Mouse (Mus musculus): Measurements from ENCODE around the gene Iqce. TPM values are rescaled to one million over a fixed set of nuclear protein-coding genes. Genes with fewer than 3 reads are reported as not detected.

The Iqce gene
- polyA plus RNA-seq, 1 experiment from 2014 or later = 26.3 TPM

GRCm38 (mm10) chr5:140624961-140625360 is 77.2 kb downstream of the Iqce start:
- no peak overlapping the region for H3K27ac ChIP-seq
- H3K9me3 ChIP-seq = no peaks in the 10 kb centered on the region
- peaks cover 87% of the 10 kb centered on the region for H3K36me3 ChIP-seq
- ATAC-seq (ENCODE audit: low FRiP score) = no peak
- 94% methylated on average over 13 of the region's 13 CpGs for WGBS
- no peaks in the 10 kb centered on the region for H3K27me3 ChIP-seq
- no peak overlapping the region for H3K4me3 ChIP-seq
- peaks cover 15% of the 10 kb centered on the region for H3K4me1 ChIP-seq (replicated peaks)
- no peak overlapping the region for H3K9ac ChIP-seq
- H3K4me2 ChIP-seq = no peak overlapping the region

GRCm38 (mm10) chr5:140624238-140624637 is 77.9 kb downstream of the Iqce start:
- Histone ChIP-seq H3K4me2 (no peak overlapping the region), H3K4me3 (no peak overlapping the region), H3K36me3 (peaks cover 80% of the 10 kb centered on the region), H3K27me3 (no peaks in the 10 kb centered on the region), H3K9me3 (no peaks in the 10 kb centered on the region), H3K27ac (no peak overlapping the region), H3K4me1 (replicated peaks) (peaks cover 15% of the 10 kb centered on the region), H3K9ac (no peak overlapping the region)
- 98% methylated on average over 5 of the region's 5 CpGs for WGBS
- ATAC-seq (ENCODE audit: low FRiP score) = no peak

- peaks cover 15% of the 10 kb centered on the region for H3K4me1 ChIP-seq (replicated peaks)
- H3K27me3 ChIP-seq = no peaks in the 10 kb centered on the region
- peaks cover 75% of the 10 kb centered on the region for H3K36me3 ChIP-seq
- H3K27ac ChIP-seq = no peak overlapping the region
- no peak overlapping the region for H3K4me3 ChIP-seq
- 82% methylated on average over 4 of the region's 4 CpGs for WGBS
- H3K9me3 ChIP-seq = no peaks in the 10 kb centered on the region
- no peak overlapping the region for H3K9ac ChIP-seq
- no peak overlapping the region for H3K4me2 ChIP-seq
- no peak for ATAC-seq (ENCODE audit: low FRiP score)
These were observed 78.4 kb downstream of the Iqce start for GRCm38 (mm10) chr5:140623791-140624190.

GRCm38 (mm10) chr5:140622978-140623670 is 79.1 kb downstream of the Iqce start:
- no peak for ATAC-seq (ENCODE audit: low FRiP score)
- peaks cover 15% of the 10 kb centered on the region for H3K4me1 ChIP-seq (replicated peaks)
- peaks cover 68% of the 10 kb centered on the region for H3K36me3 ChIP-seq
- no peak overlapping the region for H3K9ac ChIP-seq
- H3K27ac ChIP-seq = no peak overlapping the region
- WGBS = 94% methylated on average over 23 of the region's 23 CpGs
- no peak overlapping the region for H3K4me3 ChIP-seq
- no peaks in the 10 kb centered on the region for H3K9me3 ChIP-seq
- no peaks in the 10 kb centered on the region for H3K27me3 ChIP-seq
- no peak overlapping the region for H3K4me2 ChIP-seq

GRCm38 (mm10) chr5:140621517-140621916 is 80.7 kb downstream of the Iqce start:
- Histone ChIP-seq H3K36me3 (peaks cover 52% of the 10 kb centered on the region), H3K27me3 (no peaks in the 10 kb centered on the region), H3K4me2 (no peak overlapping the region), H3K9ac (no peak overlapping the region), H3K4me1 (replicated peaks) (peaks cover 15% of the 10 kb centered on the region), H3K4me3 (no peak overlapping the region), H3K9me3 (no peaks in the 10 kb centered on the region), H3K27ac (peak overlapping the region; percentile 52)
- no peak for ATAC-seq (ENCODE audit: low FRiP score)
- WGBS = 65% methylated on average over 10 of the region's 10 CpGs

GRCm38 (mm10) chr5:140621092-140621491 is 81.1 kb downstream of the Iqce start:
- 63% methylated on average over 9 of the region's 9 CpGs for WGBS
- H3K4me2 ChIP-seq = no peak overlapping the region
- no peak overlapping the region for H3K9ac ChIP-seq
- H3K27ac ChIP-seq = peak overlapping the region; percentile 52
- H3K36me3 ChIP-seq = peaks cover 48% of the 10 kb centered on the region
- H3K9me3 ChIP-seq = no peaks in the 10 kb centered on the region
- no peak overlapping the region for H3K4me3 ChIP-seq
- peaks cover 19% of the 10 kb centered on the region for H3K4me1 ChIP-seq (replicated peaks)
- H3K27me3 ChIP-seq = no peaks in the 10 kb centered on the region
- no peak for ATAC-seq (ENCODE audit: low FRiP score)

GRCm38 (mm10) chr5:140619895-140620736 is 82.1 kb downstream of the Iqce start:
- peaks cover 42% of the 10 kb centered on the region for H3K36me3 ChIP-seq
- no peaks in the 10 kb centered on the region for H3K27me3 ChIP-seq
- H3K4me1 ChIP-seq (replicated peaks) = peaks cover 25% of the 10 kb centered on the region
- H3K9ac ChIP-seq = no peak overlapping the region
- peak overlapping the region; percentile 52 for H3K27ac ChIP-seq
- H3K9me3 ChIP-seq = no peaks in the 10 kb centered on the region
- 58% methylated on average over 7 of the region's 7 CpGs for WGBS
- H3K4me2 ChIP-seq = no peak overlapping the region
- no peak overlapping the region for H3K4me3 ChIP-seq
- peak; percentile 58 for ATAC-seq (ENCODE audit: low FRiP score)

GRCm38 (mm10) chr5:140619151-140619771 is 82.9 kb downstream of the Iqce start:
- Histone ChIP-seq H3K27ac (no peak overlapping the region), H3K4me2 (no peak overlapping the region), H3K36me3 (peaks cover 36% of the 10 kb centered on the region), H3K9ac (no peak overlapping the region), H3K4me1 (replicated peaks) (peaks cover 33% of the 10 kb centered on the region), H3K27me3 (no peaks in the 10 kb centered on the region), H3K4me3 (no peak overlapping the region), H3K9me3 (no peaks in the 10 kb centered on the region)
- 23% methylated on average over 6 of the region's 6 CpGs for WGBS
- ATAC-seq (ENCODE audit: low FRiP score) = peak; percentile 27; the same call in 1 of the 2 replicates

GRCm38 (mm10) chr5:140617714-140618113 is 84.5 kb downstream of the Iqce start:
- Histone ChIP-seq H3K9me3 (no peaks in the 10 kb centered on the region), H3K4me2 (no peak overlapping the region), H3K4me1 (replicated peaks) (peaks cover 43% of the 10 kb centered on the region), H3K4me3 (no peak overlapping the region), H3K27ac (peak overlapping the region; percentile 8; the same call in 1 of the 2 replicates), H3K9ac (no peak overlapping the region), H3K36me3 (peaks cover 32% of the 10 kb centered on the region), H3K27me3 (no peaks in the 10 kb centered on the region)
- 81% methylated on average over 5 of the region's 5 CpGs for WGBS
- no peak for ATAC-seq (ENCODE audit: low FRiP score)

GRCm38 (mm10) chr5:140616691-140617090 is 85.5 kb downstream of the Iqce start:
- 0 out of 2 replicates have a peak overlapping the region, but pooled peaks have one; percentile 35 for H3K27ac ChIP-seq
- H3K36me3 ChIP-seq = peaks cover 25% of the 10 kb centered on the region
- no peak for ATAC-seq (ENCODE audit: low FRiP score)
- no peak overlapping the region for H3K4me2 ChIP-seq
- no peak overlapping the region for H3K9ac ChIP-seq
- 0 out of 2 replicates have a peak, but pooled peaks cover 5% of the 10 kb centered on the region for H3K27me3 ChIP-seq
- 73% methylated on average over 9 of the region's 9 CpGs for WGBS
- H3K9me3 ChIP-seq = no peaks in the 10 kb centered on the region
- no peak overlapping the region for H3K4me3 ChIP-seq
- peaks cover 47% of the 10 kb centered on the region for H3K4me1 ChIP-seq (replicated peaks)

- no peak for ATAC-seq (ENCODE audit: low FRiP score)
- H3K4me3 ChIP-seq = no peak overlapping the region
- peaks cover 47% of the 10 kb centered on the region for H3K4me1 ChIP-seq (replicated peaks)
- H3K9ac ChIP-seq = no peak overlapping the region
- H3K9me3 ChIP-seq = no peaks in the 10 kb centered on the region
- H3K27me3 ChIP-seq = 0 out of 2 replicates have a peak, but pooled peaks cover 8% of the 10 kb centered on the region
- H3K27ac ChIP-seq = peak overlapping the region; percentile 35; the same call in 1 of the 2 replicates
- 79% methylated on average over 6 of the region's 6 CpGs for WGBS
- no peak overlapping the region for H3K4me2 ChIP-seq
- peaks cover 19% of the 10 kb centered on the region for H3K36me3 ChIP-seq
These were observed 86.1 kb downstream of the Iqce start for GRCm38 (mm10) chr5:140616110-140616503.
